Mouse (Mus musculus): ENCODE results near the gene Notch1. TPM values are rescaled to one million over a fixed set of nuclear protein-coding genes. Genes with fewer than 3 reads are reported as not detected.

The Notch1 gene
- total RNA-seq, 2 experiments from 2014 or later: 23.8 to 23.9 TPM

- no peak overlapping the region for H3K27ac ChIP-seq
- intact Hi-C loops (cut with DNase I): loop anchor here (1.0 to 5.0 kb wide), 3 partner anchors 112 to 453 kb away; partner anchors contain the start of gene Surf6
Measured at GRCm38 (mm10) chr2:26449121-26450060, 67.1 kb downstream of the Notch1 start.

GRCm38 (mm10) chr2:26447451-26447850, 69.0 kb downstream of the Notch1 start:
- no peak overlapping the region for H3K4me3 ChIP-seq
- TF ChIP-seq CTCF (IDR thresholded peaks at IDR 0.05): no peak

More at GRCm38 (mm10) chr2:26449121-26450060, 67.1 kb downstream of the Notch1 start:
- peak; percentile 80 to 84 for DNase-seq (ENCODE audit: extremely low spot score in 1 of 2, low spot score in 2 of 2)
- TF ChIP-seq CTCF (IDR thresholded peaks at IDR 0.05): peak; percentile 83
- H3K4me3 ChIP-seq: no peak overlapping the region

GRCm38 (mm10) chr2:26446671-26447070, 69.8 kb downstream of the Notch1 start:
- intact Hi-C loops (cut with DNase I): loop anchor here (5.0 kb wide), 2 partner anchors 191 to 456 kb away; partner anchors contain the start of gene Surf6
- peak overlapping the region; percentile 91; the same call in 1 of the 2 replicates for H3K27ac ChIP-seq
- no peak for DNase-seq (ENCODE audit: extremely low spot score in 1 of 2, low spot score in 2 of 2)
- TF ChIP-seq CTCF (IDR thresholded peaks at IDR 0.05): no peak
- H3K4me3 ChIP-seq: peak overlapping the region; percentile 86

More at GRCm38 (mm10) chr2:26447451-26447850, 69.0 kb downstream of the Notch1 start:
- H3K27ac ChIP-seq: no peak overlapping the region
- intact Hi-C loops (cut with DNase I): loop anchor here (5.0 kb wide), 2 partner anchors 190 to 455 kb away; partner anchors contain the start of gene Surf6
- no peak for DNase-seq (ENCODE audit: extremely low spot score in 1 of 2, low spot score in 2 of 2)

- peak; percentile 89 to 94 for DNase-seq (ENCODE audit: extremely low spot score in 1 of 2, low spot score in 2 of 2)
- peak overlapping the region; percentile 86 for H3K4me3 ChIP-seq
- intact Hi-C loops (cut with DNase I): loop anchor here (5.0 kb wide), 2 partner anchors 191 to 456 kb away; partner anchors contain the start of gene Surf6
- TF ChIP-seq CTCF (IDR thresholded peaks at IDR 0.05): peak; percentile 6
- H3K27ac ChIP-seq: peak overlapping the region; percentile 91
Measured at GRCm38 (mm10) chr2:26445666-26446445, 70.6 kb downstream of the Notch1 start.

- intact Hi-C loops (cut with DNase I): loop anchor here (5.0 kb wide), 2 partner anchors 192 to 457 kb away; partner anchors contain the start of gene Surf6
- peak within 1 kb of the TSS; percentile 86 for H3K4me3 ChIP-seq
- no peak for TF ChIP-seq CTCF (IDR thresholded peaks at IDR 0.05)
- peak within 1 kb of the TSS; percentile 91 for H3K27ac ChIP-seq
- DNase-seq (ENCODE audit: extremely low spot score in 1 of 2, low spot score in 2 of 2): peak; percentile 98 to 100
Measured at GRCm38 (mm10) chr2:26444946-26445665, 71.4 kb downstream of the Notch1 start, which contains the start of gene Sec16a. Gene Sec16a, minus strand, starts transcription at chr2:26445216.

GRCm38 (mm10) chr2:26444368-26444767, 72.1 kb downstream of the Notch1 start:
- Histone ChIP-seq H3K27ac (peak overlapping the region; percentile 87), H3K4me3 (peak overlapping the region; percentile 71)
- intact Hi-C loops (cut with DNase I): no loop called here
- TF ChIP-seq CTCF (IDR thresholded peaks at IDR 0.05): no peak
- DNase-seq (ENCODE audit: extremely low spot score in 1 of 2, low spot score in 2 of 2): no peak

- intact Hi-C loops (cut with DNase I): no loop called here
- Histone ChIP-seq H3K4me3 (peak overlapping the region; percentile 71), H3K27ac (no peak overlapping the region)
- TF ChIP-seq CTCF (IDR thresholded peaks at IDR 0.05): no peak
- DNase-seq (ENCODE audit: extremely low spot score in 1 of 2, low spot score in 2 of 2): no peak
Measured at GRCm38 (mm10) chr2:26443876-26444275, 72.6 kb downstream of the Notch1 start.

GRCm38 (mm10) chr2:26442843-26443242, 73.6 kb downstream of the Notch1 start:
- TF ChIP-seq CTCF (IDR thresholded peaks at IDR 0.05): no peak
- intact Hi-C loops (cut with DNase I): no loop called here
- no peak overlapping the region for H3K27ac ChIP-seq

GRCm38 (mm10) chr2:26441688-26442087, 74.8 kb downstream of the Notch1 start:
- H3K27ac ChIP-seq: no peak overlapping the region
- TF ChIP-seq CTCF (IDR thresholded peaks at IDR 0.05): no peak
- intact Hi-C loops (cut with DNase I): no loop called here

More at GRCm38 (mm10) chr2:26442843-26443242, 73.6 kb downstream of the Notch1 start:
- no peak for DNase-seq (ENCODE audit: extremely low spot score in 1 of 2, low spot score in 2 of 2)
- H3K4me3 ChIP-seq: no peak overlapping the region

GRCm38 (mm10) chr2:26441261-26441660, 75.2 kb downstream of the Notch1 start:
- Histone ChIP-seq H3K4me3 (no peak overlapping the region), H3K27ac (no peak overlapping the region)
- DNase-seq (ENCODE audit: extremely low spot score in 1 of 2, low spot score in 2 of 2): no peak
- TF ChIP-seq CTCF (IDR thresholded peaks at IDR 0.05): no peak
- intact Hi-C loops (cut with DNase I): no loop called here

More at GRCm38 (mm10) chr2:26441688-26442087, 74.8 kb downstream of the Notch1 start:
- DNase-seq (ENCODE audit: extremely low spot score in 1 of 2, low spot score in 2 of 2): no peak
- H3K4me3 ChIP-seq: no peak overlapping the region

- no peak for TF ChIP-seq CTCF (IDR thresholded peaks at IDR 0.05)
- DNase-seq (ENCODE audit: extremely low spot score in 1 of 2, low spot score in 2 of 2): no peak
- Histone ChIP-seq H3K4me3 (no peak overlapping the region), H3K27ac (no peak overlapping the region)
- intact Hi-C loops (cut with DNase I): no loop called here
Measured at GRCm38 (mm10) chr2:26439671-26440070, 76.8 kb downstream of the Notch1 start.
